Mouse (Mus musculus) frontal cortex, postnatal 14 days (tissue): Measurements from ENCODE around the gene Gm44596.

Experiments
- DNase-seq, 2 experiments: peaks; one replicate each; pipeline ENCODE4 v3.0.0; 2022; ENCODE audit warnings: low spot score in 2 of 2

The Gm44596 gene

GRCm38 (mm10) chr6:128429300-128429699 lies 54.0 kb downstream of the Gm44596 start:
- DNase-seq = no peak

- DNase-seq = no peak
Measured at GRCm38 (mm10) chr6:128429826-128430225, 54.5 kb downstream of the Gm44596 start.

- no peak for DNase-seq
Measured at GRCm38 (mm10) chr6:128432356-128432915, 57.1 kb downstream of the Gm44596 start.

- no peak for DNase-seq
Measured at GRCm38 (mm10) chr6:128433566-128433965, 58.3 kb downstream of the Gm44596 start.

GRCm38 (mm10) chr6:128435474-128435873 lies 60.2 kb downstream of the Gm44596 start:
- no peak for DNase-seq

GRCm38 (mm10) chr6:128436356-128437005 lies 61.2 kb downstream of the Gm44596 start:
- no peak for DNase-seq

GRCm38 (mm10) chr6:128437288-128437687 lies 62.0 kb downstream of the Gm44596 start:
- no peak for DNase-seq

GRCm38 (mm10) chr6:128437731-128438316 lies 62.5 kb downstream of the Gm44596 start:
- peak in 1 of 2 experiments; percentile 34 for DNase-seq

- peak; percentile 82 to 91 for DNase-seq
Measured at GRCm38 (mm10) chr6:128438317-128438870, 63.1 kb downstream of the Gm44596 start, which contains the start of gene Fkbp4. Gene Fkbp4 (minus strand): TSS chr6:128438677.

GRCm38 (mm10) chr6:128438871-128439341 lies 63.6 kb downstream of the Gm44596 start:
- DNase-seq = no peak

GRCm38 (mm10) chr6:128440238-128440637 lies 64.9 kb downstream of the Gm44596 start:
- DNase-seq = no peak

- DNase-seq = no peak
Measured at GRCm38 (mm10) chr6:128445761-128446535, 70.6 kb downstream of the Gm44596 start.

GRCm38 (mm10) chr6:128447063-128447462 lies 71.8 kb downstream of the Gm44596 start:
- no peak for DNase-seq

- no peak for DNase-seq
Measured at GRCm38 (mm10) chr6:128455835-128456605, 80.7 kb downstream of the Gm44596 start.
